Comparison of ENCODE assay signal across 27 mouse cellular contexts in the genomic region with DNA sequence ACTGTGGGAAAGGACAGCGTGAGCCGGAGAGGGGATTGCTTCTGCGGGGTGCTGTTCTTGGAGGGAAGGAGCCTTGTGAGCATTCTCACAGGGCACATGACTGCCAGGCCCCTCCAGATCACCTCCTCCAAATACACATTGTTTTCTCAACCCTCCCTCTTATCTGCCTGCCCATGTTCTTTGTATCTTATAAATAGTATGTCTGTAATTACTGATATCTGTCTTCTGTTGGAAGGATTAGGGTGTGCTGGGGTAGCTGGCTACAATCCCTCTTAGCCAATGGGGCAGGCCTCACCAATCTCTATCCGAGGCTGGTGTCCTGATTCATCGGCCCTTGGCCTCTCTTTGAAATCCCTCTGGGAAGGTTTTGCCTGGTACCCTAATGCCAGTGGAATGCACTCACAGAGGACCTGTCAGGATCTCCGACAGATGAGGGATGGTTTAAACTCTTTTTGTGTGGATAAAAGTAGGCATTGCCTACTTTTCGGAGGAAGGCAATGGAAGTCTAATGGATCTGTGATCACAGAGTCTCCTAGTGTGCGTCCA. TPM values are rescaled to one million over a fixed set of nuclear protein-coding genes. Genes with fewer than 3 reads are reported as not detected.
DNase-seq lines count a peak whose midpoint lies in the region; ATAC-seq and TF ChIP-seq lines count a peak whose summit lies in the region.
"Had no signal": no experiment of that assay in that cellular context is flagged by ENCODE, and none has a peak within 500 bp of the region (broad histone marks: within the 10 kb centered on the region; RNA-seq: fewer than 3 reads in every experiment).

No protein-coding gene starts in this region.

- WGBS in heart, embryonic 13.5 days: 63% methylated on average over 8 of the region's 8 CpGs
- WGBS in embryonic facial prominence, embryonic 10.5 days: 81% methylated on average over 8 of the region's 8 CpGs
- 57% methylated on average over 8 of the region's 8 CpGs for WGBS in liver, embryonic 14.5 days (ENCODE audit: insufficient replicate concordance)

- no peak for DNase-seq in heart, adult 9 months (ENCODE audit: low spot score in 2 of 2)
- no peak for DNase-seq in embryonic facial prominence, embryonic 10.5 days (ENCODE audit: low spot score)
- peak in 2 of 3 experiments; percentile 25 to 56 for DNase-seq in liver, embryonic 14.5 days (ENCODE audit: low read depth in 3 of 3, low spot score in 3 of 3)
- no peak for DNase-seq in kidney, postnatal 4 days
- DNase-seq in Muller cell, postnatal 12 days (ENCODE audit: inconsistent ontology term): no peak
- DNase-seq in thymus, postnatal 36 days: no peak
- DNase-seq: adrenal gland, postnatal 14 days; B cell, adult 2 months; cerebellum, adult 9-10 months; gastrocnemius, postnatal 10 days; heart, postnatal 4 days; layer of hippocampus, adult 9-11 months; lung, postnatal 4 days; thymus, adult 18-20 months had no signal

- peak overlapping the region; percentile 20; the same call in 1 of the 2 replicates for H3K4me2 ChIP-seq in heart, embryonic 13.5 days
- no peak overlapping the region; the same call in 1 of the 2 replicates for H3K4me2 ChIP-seq in liver, embryonic 14.5 days (ENCODE audit: low read depth)
- H3K4me2 ChIP-seq: heart, embryonic 15.5 days; intestine, embryonic 15.5 days; kidney, embryonic 15.5 days; lung, embryonic 15.5 days; midbrain, embryonic 12.5 days; neural tube, embryonic 15.5 days had no signal

- H3K9me3 ChIP-seq in heart, embryonic 13.5 days: 0 out of 2 replicates have a peak, but pooled peaks cover 2% of the 10 kb centered on the region
- H3K9me3 ChIP-seq in embryonic facial prominence, embryonic 10.5 days: no peaks in the 10 kb centered on the region
- no peaks in the 10 kb centered on the region for H3K9me3 ChIP-seq in liver, embryonic 14.5 days (ENCODE audit: control insufficient read depth, low read length)
- H3K9me3 ChIP-seq: forebrain, embryonic 10.5 days; heart, embryonic 15.5 days; intestine, embryonic 15.5 days; kidney, embryonic 15.5 days; lung, embryonic 15.5 days; midbrain, embryonic 12.5 days; neural tube, embryonic 15.5 days had no signal

- no peak for ATAC-seq in heart, embryonic 13.5 days (ENCODE audit: extremely low read depth, insufficient number of reproducible peaks, low FRiP score, low TSS enrichment)
- ATAC-seq in liver, embryonic 14.5 days (ENCODE audit: insufficient read depth): peak; percentile 27; the same call in 1 of the 2 replicates
- ATAC-seq: activated CD4-positive, CD25-positive, alpha-beta regulatory T cell, adult 4 months; forebrain, embryonic 16.5 days; hindbrain, embryonic 16.5 days; intestine, embryonic 15.5 days had no signal

- H3K27me3 ChIP-seq in heart, embryonic 13.5 days (replicated peaks): no peaks in the 10 kb centered on the region
- H3K27me3 ChIP-seq in embryonic facial prominence, embryonic 10.5 days (replicated peaks; ENCODE audit: low read depth, poor library complexity, severe bottlenecking): peaks cover 4% of the 10 kb centered on the region; the same call in 1 of the 2 replicates
- peaks cover 5% of the 10 kb centered on the region; the same call in 1 of the 2 replicates for H3K27me3 ChIP-seq in liver, embryonic 14.5 days (ENCODE audit: control insufficient read depth, insufficient read depth, low read length)
- H3K27me3 ChIP-seq: CH12.LX; intestine, embryonic 15.5 days; kidney, embryonic 15.5 days; lung, embryonic 15.5 days; midbrain, embryonic 12.5 days; neural tube, embryonic 15.5 days had no signal

- TF ChIP-seq EP300 in liver, embryonic 14.5 days (IDR thresholded peaks at IDR 0.05; ENCODE audit: low read depth): peak; percentile 83

- no peak overlapping the region for H3K9ac ChIP-seq in heart, embryonic 13.5 days
- no peak overlapping the region for H3K9ac ChIP-seq in liver, embryonic 14.5 days (replicated peaks)
- H3K9ac ChIP-seq: heart, embryonic 15.5 days; intestine, embryonic 15.5 days; kidney, embryonic 15.5 days; lung, embryonic 15.5 days; midbrain, embryonic 12.5 days; neural tube, embryonic 15.5 days had no signal

- H3K4me1 ChIP-seq in heart, embryonic 13.5 days: peaks cover 45% of the 10 kb centered on the region
- H3K4me1 ChIP-seq in embryonic facial prominence, embryonic 10.5 days: peaks cover 15% of the 10 kb centered on the region
- peaks cover 66 to 72% of the 10 kb centered on the region in 2 experiments for H3K4me1 ChIP-seq in liver, embryonic 14.5 days (replicated peaks; ENCODE audit: control insufficient read depth in 2 of 2, insufficient read depth in 2 of 2, low read length in 1 of 2)
- H3K4me1 ChIP-seq: heart, embryonic 15.5 days; intestine, embryonic 15.5 days; kidney, embryonic 15.5 days; lung, embryonic 15.5 days; neural tube, embryonic 15.5 days had no signal

- no peak for TF ChIP-seq CTCF in liver, embryonic 14.5 days (IDR thresholded peaks at IDR 0.05; ENCODE audit: low read depth)

- H3K36me3 ChIP-seq in heart, embryonic 13.5 days: no peaks in the 10 kb centered on the region
- no peaks in the 10 kb centered on the region for H3K36me3 ChIP-seq in embryonic facial prominence, embryonic 10.5 days (replicated peaks)
- H3K36me3 ChIP-seq in liver, embryonic 14.5 days (replicated peaks; ENCODE audit: control insufficient read depth, insufficient read depth, low read depth): no peaks in the 10 kb centered on the region
- H3K36me3 ChIP-seq: forebrain, embryonic 10.5 days; G1E; heart, embryonic 15.5 days; intestine, embryonic 15.5 days; kidney, embryonic 15.5 days; lung, embryonic 15.5 days; midbrain, embryonic 12.5 days; neural tube, embryonic 15.5 days had no signal

- no peak overlapping the region for H3K4me3 ChIP-seq in heart, embryonic 13.5 days
- H3K4me3 ChIP-seq in embryonic facial prominence, embryonic 10.5 days: no peak overlapping the region
- no peak overlapping the region for H3K4me3 ChIP-seq in liver, embryonic 14.5 days (ENCODE audit: insufficient read depth in 1 of 2, low read depth in 2 of 2, low read length in 2 of 2)
- H3K4me3 ChIP-seq: forebrain, embryonic 10.5 days; heart, embryonic 15.5 days; intestine, embryonic 15.5 days; kidney, embryonic 15.5 days; lung, embryonic 15.5 days; midbrain, embryonic 12.5 days; neural tube, embryonic 15.5 days had no signal

- no peak overlapping the region for H3K27ac ChIP-seq in heart, embryonic 13.5 days (replicated peaks)
- H3K27ac ChIP-seq in embryonic facial prominence, embryonic 10.5 days (replicated peaks): 0 out of 2 replicates have a peak overlapping the region, but pooled peaks have one; percentile 11
- H3K27ac ChIP-seq in liver, embryonic 14.5 days: no peak overlapping the region
- H3K27ac ChIP-seq: forebrain, embryonic 10.5 days; heart, embryonic 15.5 days; intestine, embryonic 15.5 days; kidney, embryonic 15.5 days; lung, embryonic 15.5 days; midbrain, embryonic 12.5 days; neural tube, embryonic 15.5 days had no signal

RNA-seq across cellular contexts. Expression of a gene that starts 38.7 kb away (rescaled TPM):
- 38.3 and 38.5 TPM in 2 replicates for polyA plus RNA-seq in heart, embryonic 13.5 days (2015; fragmentation: Nextera tagmentation; extraction: Ambion mirVana)
- polyA plus RNA-seq in embryonic facial prominence, embryonic 10.5 days (2016; fragmentation: Nextera tagmentation; extraction: Ambion mirVana): 20.0 and 22.4 TPM in 2 replicates
- polyA plus RNA-seq in liver, embryonic 14.5 days (2012; rRNA removed): 3.3 and 3.7 TPM in 2 replicates
- polyA plus RNA-seq in liver, embryonic 14.5 days (2014; fragmentation: Nextera tagmentation; extraction: Ambion mirVana): 1.9 and 2.1 TPM in 2 replicates
- polyA plus RNA-seq: G1E had no signal

Comparison
In these comparisons a context has a peak if more than half of its experiments do, and no peak if none do; other contexts are left out.
1. DNase-seq: peak in liver, embryonic 14.5 days (2 of 3); none in heart, adult 9 months (0 of 2), embryonic facial prominence, embryonic 10.5 days (single experiment), kidney, postnatal 4 days (0 of 2), Muller cell, postnatal 12 days (single experiment) and thymus, postnatal 36 days (0 of 2).